Mouse (Mus musculus) forebrain, embryonic 10.5 days (tissue): ENCODE results near the gene Ttn. TPM values are rescaled to one million over a fixed set of nuclear protein-coding genes. Genes with fewer than 3 reads are reported as not detected.

ENCODE experiments used
- DNase-seq: peaks from one replicate; pipeline ENCODE4 v3.0.0-alpha.2; 2017; ENCODE audit warnings: low spot score; ENCODE audit errors: extremely low spot score
- H3K27ac ChIP-seq: fragments of 300-500 bp; sonication (generic); 2 replicates; pipeline ENCODE4 v1.5.1; 2016; ENCODE audit warnings: mild to moderate bottlenecking
- H3K27me3 ChIP-seq: fragments of 300-500 bp; sonication (generic); 2 replicates; pipeline ENCODE4 v1.6.1; 2016; ENCODE audit warnings: mild to moderate bottlenecking; ENCODE audit not compliant: poor library complexity, severe bottlenecking
- H3K36me3 ChIP-seq: fragments of 300-500 bp; sonication (generic); replicated peaks from 2 replicates; pipeline ENCODE4 v1.6.1; 2016; ENCODE audit warnings: mild to moderate bottlenecking, moderate library complexity
- H3K4me1 ChIP-seq: fragments of 300-500 bp; sonication (generic); 2 replicates; pipeline ENCODE4 v1.6.1; 2016
- H3K4me3 ChIP-seq: fragments of 300-500 bp; sonication (generic); 2 replicates; pipeline ENCODE4 v1.5.1; 2016; ENCODE audit warnings: mild to moderate bottlenecking, moderate library complexity
- H3K9me3 ChIP-seq: fragments of 300-500 bp; sonication (generic); 2 replicates; pipeline ENCODE4 v1.6.1; 2016; ENCODE audit warnings: mild to moderate bottlenecking, moderate library complexity
- WGBS: fragments of 180-500 bp; shearing (Covaris S2); methylation state at CpG from one replicate; pipeline ENCODE4 v1.1.7; 2016; 5-methylcytosine and 5-hydroxymethylcytosine counted together
- polyA plus RNA-seq: library from polyadenylated mRNA; unstranded; fragments of >200 nt; fragmentation: Nextera tagmentation; extraction: Ambion mirVana; gene quantifications from 2 replicates; pipeline ENCODE4 v1.2.1, GENCODE M21; 2016

Gene Ttn
- polyA plus RNA-seq, 1 experiment from 2014 or later: 0.05 TPM

DNA sequence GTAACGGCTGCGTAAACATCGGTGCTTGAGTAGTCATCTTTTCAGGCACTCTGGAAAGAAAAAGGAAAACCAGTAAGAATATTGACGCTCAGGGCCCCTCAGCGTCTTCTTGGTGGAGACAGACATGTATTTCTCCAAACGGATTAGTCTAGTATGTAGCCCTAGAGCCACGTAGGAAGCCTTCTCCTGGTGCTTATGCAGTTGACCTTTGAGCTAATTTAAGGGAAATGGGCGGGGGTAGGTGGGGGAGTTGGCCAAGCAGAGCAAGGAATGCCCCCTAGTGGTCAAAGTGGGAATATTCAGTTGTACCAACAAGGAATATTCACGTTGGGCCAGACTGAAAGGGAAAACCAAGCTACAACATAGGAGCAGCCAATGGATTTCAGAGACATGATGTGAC is 2.2 kb downstream of the Ttn start:
- Histone ChIP-seq H3K9me3 (no peaks in the 10 kb centered on the region), H3K27me3 (no peaks in the 10 kb centered on the region), H3K4me1 (no peaks in the 10 kb centered on the region), H3K36me3 (no peaks in the 10 kb centered on the region), H3K4me3 (no peak overlapping the region), H3K27ac (no peak overlapping the region)
- no peak for DNase-seq
- 53% methylated on average over 9 of the region's 9 CpGs for WGBS

DNA sequence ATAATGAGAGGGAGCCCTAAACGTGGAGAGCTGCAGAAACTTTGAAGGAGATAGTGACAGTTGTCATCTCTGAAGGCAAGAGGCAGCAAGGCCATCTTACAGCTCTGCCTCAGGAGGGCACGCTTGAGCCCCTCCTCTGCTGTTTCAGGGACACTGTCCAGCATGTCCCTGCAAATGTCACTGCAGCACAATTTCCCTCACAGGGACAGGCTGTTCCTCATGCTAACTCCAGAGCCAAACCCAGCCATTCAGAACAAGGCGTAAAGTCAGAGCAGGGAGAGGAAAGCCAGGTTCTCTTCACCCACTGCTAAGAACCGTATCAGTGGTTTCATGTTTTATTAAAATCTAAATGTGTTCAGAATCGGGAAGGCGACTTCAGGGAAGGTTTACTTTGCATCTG is 4.7 kb downstream of the Ttn start:
- DNase-seq: no peak
- WGBS: 81% methylated on average over 6 of the region's 6 CpGs
- Histone ChIP-seq H3K27ac (no peak overlapping the region), H3K9me3 (no peaks in the 10 kb centered on the region), H3K27me3 (no peaks in the 10 kb centered on the region), H3K36me3 (no peaks in the 10 kb centered on the region), H3K4me3 (no peak overlapping the region), H3K4me1 (no peaks in the 10 kb centered on the region)

DNA sequence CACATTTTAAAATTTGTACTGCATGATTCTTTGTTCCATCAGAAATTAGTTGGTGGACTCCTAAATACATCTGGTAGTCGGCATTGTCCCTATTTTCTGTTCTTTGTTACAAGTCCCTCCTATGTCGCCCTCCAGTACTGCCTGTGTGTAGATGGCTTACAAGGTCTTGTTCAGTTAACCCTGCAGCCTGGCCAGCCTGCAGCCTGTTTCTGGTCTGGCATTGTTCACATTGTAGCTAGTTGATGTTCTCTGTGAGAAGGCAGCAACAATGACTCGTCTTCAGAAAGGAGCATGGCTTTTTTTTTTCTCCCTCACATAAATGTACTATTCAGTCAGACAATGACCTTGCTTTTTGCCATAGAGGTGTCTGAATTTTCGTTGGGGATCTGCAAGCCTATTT is 10.3 kb downstream of the Ttn start:
- H3K36me3 ChIP-seq: no peaks in the 10 kb centered on the region
- no peak for DNase-seq
- H3K27ac ChIP-seq: no peak overlapping the region
- peaks cover 9% of the 10 kb centered on the region; the same call in 1 of the 2 replicates for H3K4me1 ChIP-seq
- no peak overlapping the region for H3K4me3 ChIP-seq
- H3K27me3 ChIP-seq: no peaks in the 10 kb centered on the region
- 55% methylated on average over 4 of the region's 4 CpGs for WGBS
- no peaks in the 10 kb centered on the region for H3K9me3 ChIP-seq

DNA sequence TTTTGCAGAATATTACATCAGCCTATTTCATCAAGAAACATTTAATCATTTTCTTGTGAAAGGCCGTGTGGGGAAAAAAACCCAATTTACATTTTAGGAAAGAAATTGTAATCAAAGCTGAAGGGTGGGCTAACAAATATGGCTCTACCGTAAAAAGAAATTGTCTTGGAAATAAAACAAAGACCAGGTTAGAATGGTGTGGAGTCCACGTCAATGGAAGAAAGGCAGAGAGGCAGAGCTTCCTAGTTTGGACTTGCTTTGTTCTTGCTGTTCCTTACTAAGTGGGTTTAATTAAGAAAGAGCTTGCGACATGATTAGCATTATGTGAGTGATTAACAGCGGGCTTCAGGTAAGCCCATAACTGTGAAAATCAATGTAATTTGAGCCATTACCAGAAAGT is 11.3 kb downstream of the Ttn start:
- WGBS: 64% methylated on average over 5 of the region's 5 CpGs
- Histone ChIP-seq H3K27me3 (no peaks in the 10 kb centered on the region), H3K4me3 (no peak overlapping the region)

DNA sequence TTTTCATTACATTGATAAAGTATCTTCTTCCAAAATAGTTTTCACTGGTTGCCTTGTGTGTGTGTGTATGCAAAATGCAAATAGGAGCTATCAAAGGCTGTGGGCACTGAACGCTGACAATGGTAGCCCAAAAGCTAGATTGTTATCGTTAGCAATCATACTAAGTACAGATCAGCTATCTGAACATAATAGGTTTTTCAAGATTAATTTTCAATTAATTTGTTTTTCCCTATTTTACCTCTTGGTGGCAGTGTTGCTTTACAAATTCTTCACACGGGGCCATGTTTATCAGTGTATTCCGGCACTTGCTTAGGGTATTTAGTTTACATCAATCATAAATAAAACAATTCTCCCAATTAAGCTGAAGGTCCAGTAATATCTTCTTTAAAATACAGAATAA is 11.7 kb downstream of the Ttn start:
- no peak for DNase-seq

More for the DNA sequence above, 11.3 kb downstream of the Ttn start:
- peaks cover 9% of the 10 kb centered on the region; the same call in 1 of the 2 replicates for H3K4me1 ChIP-seq
- no peak overlapping the region for H3K27ac ChIP-seq
- no peak for DNase-seq
- no peaks in the 10 kb centered on the region for H3K36me3 ChIP-seq
- no peaks in the 10 kb centered on the region for H3K9me3 ChIP-seq

DNA sequence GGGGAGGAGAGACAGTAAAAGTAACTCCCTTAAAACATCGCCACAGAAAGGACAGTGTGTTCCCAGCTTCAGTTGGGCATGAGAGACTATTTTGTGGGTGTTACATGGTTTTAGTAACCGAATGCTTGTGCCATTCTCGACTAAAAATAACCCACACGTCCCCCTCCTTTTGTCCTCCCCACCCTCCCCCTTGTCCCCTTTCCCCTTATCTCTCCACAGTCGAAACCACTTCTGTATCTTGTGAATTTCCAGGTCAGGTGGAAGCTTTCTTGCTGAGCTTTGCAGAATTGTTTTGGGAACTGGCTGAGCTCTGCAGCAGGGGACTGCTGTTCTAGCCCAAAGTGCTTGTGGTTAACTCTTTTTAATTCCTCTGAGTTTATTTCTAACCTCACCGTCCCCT is 12.1 kb downstream of the Ttn start:
- no peaks in the 10 kb centered on the region for H3K27me3 ChIP-seq
- no peak for DNase-seq
- no peak overlapping the region for H3K4me3 ChIP-seq
- H3K9me3 ChIP-seq: no peaks in the 10 kb centered on the region
- H3K27ac ChIP-seq: no peak overlapping the region
- H3K36me3 ChIP-seq: no peaks in the 10 kb centered on the region
- 73% methylated on average over 6 of the region's 6 CpGs for WGBS
- peaks cover 9% of the 10 kb centered on the region; the same call in 1 of the 2 replicates for H3K4me1 ChIP-seq

More for the DNA sequence above, 11.7 kb downstream of the Ttn start:
- Histone ChIP-seq H3K4me1 (peaks cover 9% of the 10 kb centered on the region; the same call in 1 of the 2 replicates), H3K27me3 (no peaks in the 10 kb centered on the region), H3K4me3 (no peak overlapping the region), H3K36me3 (no peaks in the 10 kb centered on the region), H3K9me3 (no peaks in the 10 kb centered on the region), H3K27ac (no peak overlapping the region)
- whole genome bisulfite sequencing: 32% methylated on average over 4 of the region's 4 CpGs

DNA sequence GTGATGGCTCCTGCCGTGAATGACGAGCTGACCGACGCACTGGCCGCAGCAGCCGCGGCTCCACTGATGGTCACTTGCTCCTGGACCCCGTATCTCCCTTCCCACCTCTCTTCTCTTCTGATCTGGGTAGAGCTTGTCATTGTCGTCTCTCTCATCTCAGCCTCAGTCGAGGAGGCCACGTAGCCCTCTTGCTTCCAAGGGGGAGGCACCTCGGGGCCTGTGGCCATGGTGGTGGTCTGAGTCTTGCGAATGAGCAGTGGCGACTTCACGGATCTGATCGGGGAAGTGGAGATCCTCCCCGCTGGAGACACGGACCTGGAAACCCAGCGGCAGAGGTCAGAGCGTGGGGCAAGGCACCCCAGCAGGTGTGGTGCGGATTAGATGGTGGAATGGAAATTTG is 12.7 kb downstream of the Ttn start:
- DNase-seq: no peak
- H3K27me3 ChIP-seq: no peaks in the 10 kb centered on the region
- H3K9me3 ChIP-seq: no peaks in the 10 kb centered on the region
- no peak overlapping the region for H3K27ac ChIP-seq
- H3K4me3 ChIP-seq: no peak overlapping the region
- peaks cover 9% of the 10 kb centered on the region; the same call in 1 of the 2 replicates for H3K4me1 ChIP-seq
- no peaks in the 10 kb centered on the region for H3K36me3 ChIP-seq
- WGBS: 84% methylated on average over 21 of the region's 21 CpGs

DNA sequence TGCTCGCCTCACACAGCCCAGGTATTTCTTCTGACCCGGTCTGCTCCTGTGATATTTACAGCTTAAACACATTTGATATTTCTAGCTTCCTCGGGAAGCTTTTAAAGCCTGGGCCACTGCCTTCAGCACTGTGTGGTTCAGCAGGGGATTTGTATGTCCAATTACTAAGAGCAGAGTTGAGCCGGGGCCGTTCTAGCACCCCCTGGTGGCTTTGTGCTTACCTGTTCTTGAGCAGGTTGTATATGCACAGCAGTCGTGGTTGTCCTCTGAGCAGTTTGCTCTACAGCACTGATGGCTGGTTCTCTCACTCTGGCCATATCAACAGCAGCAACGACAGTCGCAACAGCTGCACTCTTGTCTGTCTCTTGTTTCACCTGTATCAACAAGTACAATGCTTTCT is 13.4 kb downstream of the Ttn start:
- peaks cover 9% of the 10 kb centered on the region; the same call in 1 of the 2 replicates for H3K4me1 ChIP-seq
- DNase-seq: peak; percentile 75
- H3K4me3 ChIP-seq: no peak overlapping the region
- no peaks in the 10 kb centered on the region for H3K36me3 ChIP-seq
- no peaks in the 10 kb centered on the region for H3K9me3 ChIP-seq
- 36% methylated on average over 8 of the region's 8 CpGs for WGBS
- H3K27ac ChIP-seq: no peak overlapping the region
- H3K27me3 ChIP-seq: no peaks in the 10 kb centered on the region

DNA sequence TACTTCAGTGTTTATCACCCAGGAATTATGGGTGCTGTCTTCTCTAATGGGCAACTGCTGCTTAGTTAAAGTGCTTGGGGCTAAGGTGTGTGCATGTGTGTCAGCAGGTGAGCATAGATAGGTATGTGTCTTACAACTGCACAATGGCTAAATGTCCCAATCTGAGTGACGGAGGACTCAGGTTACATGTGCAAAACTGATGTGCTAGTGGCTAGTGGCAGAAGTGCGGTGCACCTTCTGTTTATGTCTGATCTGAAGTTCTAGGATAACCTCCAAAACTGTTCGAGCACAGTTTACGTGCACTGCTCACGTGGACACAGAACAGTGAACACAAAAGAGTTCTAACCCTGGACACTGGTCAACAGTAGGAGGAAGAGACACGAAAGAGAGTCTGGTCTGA is 15.8 kb downstream of the Ttn start:
- no peak overlapping the region for H3K4me3 ChIP-seq
- H3K9me3 ChIP-seq: no peaks in the 10 kb centered on the region
- H3K36me3 ChIP-seq: no peaks in the 10 kb centered on the region
- no peaks in the 10 kb centered on the region for H3K27me3 ChIP-seq
- H3K4me1 ChIP-seq: peaks cover 5% of the 10 kb centered on the region; the same call in 1 of the 2 replicates
- H3K27ac ChIP-seq: no peak overlapping the region
- DNase-seq: no peak
- WGBS: 92% methylated on average over 6 of the region's 6 CpGs

DNA sequence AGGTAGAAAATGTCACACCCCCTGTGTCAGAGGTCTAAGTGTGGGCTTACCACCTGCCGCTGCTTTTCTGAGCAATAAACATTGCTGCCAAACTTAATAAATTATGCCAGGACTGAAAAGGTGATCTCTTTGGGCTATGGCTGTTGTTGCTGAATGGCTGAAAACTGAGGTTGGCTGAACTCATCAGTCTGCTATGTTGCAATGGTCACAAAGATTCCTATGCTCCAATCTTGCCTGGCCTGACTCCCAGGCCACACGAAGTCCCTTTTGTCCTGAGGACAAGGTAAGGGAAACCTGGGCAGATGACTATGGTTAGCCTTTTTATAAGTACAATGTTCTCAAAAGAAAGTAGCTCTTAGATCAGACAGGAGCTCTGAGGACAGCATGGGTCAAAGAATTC is 16.3 kb downstream of the Ttn start:
- H3K4me3 ChIP-seq: no peak overlapping the region
- H3K36me3 ChIP-seq: no peaks in the 10 kb centered on the region
- 97% methylated on average over 2 of the region's 2 CpGs for WGBS
- no peaks in the 10 kb centered on the region for H3K9me3 ChIP-seq
- no peak for DNase-seq
- no peaks in the 10 kb centered on the region for H3K27me3 ChIP-seq
- H3K27ac ChIP-seq: no peak overlapping the region
- H3K4me1 ChIP-seq: no peaks in the 10 kb centered on the region

DNA sequence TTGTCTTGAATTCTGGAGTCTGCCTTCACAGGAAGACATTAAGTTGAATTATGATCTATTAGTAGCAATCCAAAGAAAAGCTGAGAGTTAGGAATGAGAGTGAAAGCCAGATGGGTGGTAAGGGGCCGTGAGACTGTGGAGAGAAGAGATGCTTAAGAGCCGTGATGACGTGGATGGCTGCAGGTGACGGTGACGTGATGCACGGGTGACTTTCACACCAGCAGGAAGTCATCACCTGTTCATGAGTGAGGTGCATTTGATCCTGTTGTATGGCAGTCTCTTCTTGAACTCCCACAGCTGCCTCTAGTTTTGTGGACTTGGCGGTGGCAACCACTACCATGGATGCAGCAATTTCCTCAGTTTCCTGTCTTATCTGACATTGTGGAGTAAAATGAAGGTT is 16.8 kb downstream of the Ttn start:
- DNase-seq: no peak
- Histone ChIP-seq H3K36me3 (no peaks in the 10 kb centered on the region), H3K4me3 (no peak overlapping the region), H3K9me3 (no peaks in the 10 kb centered on the region), H3K4me1 (no peaks in the 10 kb centered on the region), H3K27ac (no peak overlapping the region), H3K27me3 (no peaks in the 10 kb centered on the region)
- WGBS: 95% methylated on average over 7 of the region's 7 CpGs

DNA sequence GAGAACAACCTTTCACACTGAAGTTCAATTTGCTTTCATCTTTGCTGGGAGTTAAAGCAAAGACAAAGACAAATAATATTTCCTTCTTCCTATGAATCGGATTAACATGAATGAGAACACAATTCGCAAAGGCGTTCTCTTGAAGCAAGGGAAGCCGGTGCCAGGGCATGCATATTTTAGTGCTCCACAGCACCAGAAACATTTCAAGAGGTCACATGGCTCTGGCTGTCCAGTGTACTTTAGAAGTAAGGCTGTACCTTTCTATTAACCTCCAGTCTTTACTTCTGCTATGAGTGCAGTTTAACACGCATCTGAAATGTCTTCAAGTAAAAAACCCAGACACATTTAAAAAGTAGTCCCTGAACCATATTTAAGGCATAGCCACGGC is 20.3 kb downstream of the Ttn start:
- H3K4me1 ChIP-seq: no peaks in the 10 kb centered on the region
- H3K27me3 ChIP-seq: no peaks in the 10 kb centered on the region
- DNase-seq: no peak
- H3K27ac ChIP-seq: no peak overlapping the region
- no peaks in the 10 kb centered on the region for H3K9me3 ChIP-seq
- no peaks in the 10 kb centered on the region for H3K36me3 ChIP-seq
- H3K4me3 ChIP-seq: no peak overlapping the region
- 92% methylated on average over 6 of the region's 6 CpGs for WGBS

DNA sequence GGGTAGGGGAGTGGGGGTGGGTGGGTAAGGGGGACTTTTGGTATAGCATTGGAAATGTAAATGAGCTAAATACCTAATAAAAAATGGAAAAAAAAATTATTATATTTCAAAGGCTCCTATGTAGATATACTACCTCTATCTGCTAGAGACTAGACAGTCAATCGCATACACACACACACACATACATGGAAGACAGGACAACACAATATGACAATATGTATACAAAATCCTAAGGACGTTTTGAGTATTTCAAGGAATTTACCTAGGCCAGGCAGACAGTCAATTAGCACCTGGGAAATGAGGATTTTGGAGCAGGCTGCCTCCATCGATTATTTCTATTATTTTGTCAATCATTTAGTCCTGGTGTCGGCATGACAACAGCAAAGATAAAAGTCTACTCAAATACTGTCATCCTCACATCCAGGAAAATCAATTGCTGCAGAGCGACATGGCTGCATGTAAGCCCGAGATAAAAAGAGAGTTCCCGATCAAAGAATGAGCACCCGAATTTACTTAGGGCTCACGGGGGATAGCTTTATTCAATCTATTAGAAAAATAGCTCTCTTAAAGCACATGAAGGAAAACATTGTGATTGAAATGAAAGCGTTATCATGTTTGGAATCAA is 20.8 kb downstream of the Ttn start:
- no peaks in the 10 kb centered on the region for H3K4me1 ChIP-seq
- no peak overlapping the region for H3K27ac ChIP-seq
- WGBS: 92% methylated on average over 10 of the region's 10 CpGs
- H3K27me3 ChIP-seq: no peaks in the 10 kb centered on the region
- no peaks in the 10 kb centered on the region for H3K36me3 ChIP-seq
- DNase-seq: no peak
- H3K9me3 ChIP-seq: no peaks in the 10 kb centered on the region
- no peak overlapping the region for H3K4me3 ChIP-seq

DNA sequence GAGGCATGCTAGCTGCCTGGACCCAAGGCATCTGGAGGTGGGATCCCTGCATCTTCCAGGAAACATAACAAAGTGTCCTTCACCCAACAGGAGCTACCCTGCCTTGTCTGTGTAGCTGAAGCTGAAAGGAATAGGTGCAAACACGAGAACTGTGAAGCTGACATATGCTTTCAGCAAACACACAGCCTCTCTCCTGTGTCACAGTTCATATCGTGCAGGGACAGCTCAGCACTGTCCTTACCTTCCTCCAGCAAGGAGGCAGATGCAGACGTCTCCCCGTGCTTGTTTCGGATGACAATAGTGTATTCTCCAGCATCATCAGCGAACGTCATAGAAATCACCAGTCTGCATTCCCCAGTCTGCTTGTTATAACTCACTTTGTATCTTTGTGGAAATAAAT is 32.6 kb downstream of the Ttn start:
- 81% methylated on average over 7 of the region's 7 CpGs for WGBS
- no peaks in the 10 kb centered on the region for H3K36me3 ChIP-seq

More for the DNA sequence above, 32.6 kb downstream of the Ttn start:
- no peaks in the 10 kb centered on the region for H3K4me1 ChIP-seq
- peaks cover 5% of the 10 kb centered on the region; the same call in 1 of the 2 replicates for H3K9me3 ChIP-seq
- no peak for DNase-seq
- H3K4me3 ChIP-seq: no peak overlapping the region
- H3K27ac ChIP-seq: no peak overlapping the region
- H3K27me3 ChIP-seq: no peaks in the 10 kb centered on the region
